ENCODE assay signal across 1 mouse cellular context in the genomic region with DNA sequence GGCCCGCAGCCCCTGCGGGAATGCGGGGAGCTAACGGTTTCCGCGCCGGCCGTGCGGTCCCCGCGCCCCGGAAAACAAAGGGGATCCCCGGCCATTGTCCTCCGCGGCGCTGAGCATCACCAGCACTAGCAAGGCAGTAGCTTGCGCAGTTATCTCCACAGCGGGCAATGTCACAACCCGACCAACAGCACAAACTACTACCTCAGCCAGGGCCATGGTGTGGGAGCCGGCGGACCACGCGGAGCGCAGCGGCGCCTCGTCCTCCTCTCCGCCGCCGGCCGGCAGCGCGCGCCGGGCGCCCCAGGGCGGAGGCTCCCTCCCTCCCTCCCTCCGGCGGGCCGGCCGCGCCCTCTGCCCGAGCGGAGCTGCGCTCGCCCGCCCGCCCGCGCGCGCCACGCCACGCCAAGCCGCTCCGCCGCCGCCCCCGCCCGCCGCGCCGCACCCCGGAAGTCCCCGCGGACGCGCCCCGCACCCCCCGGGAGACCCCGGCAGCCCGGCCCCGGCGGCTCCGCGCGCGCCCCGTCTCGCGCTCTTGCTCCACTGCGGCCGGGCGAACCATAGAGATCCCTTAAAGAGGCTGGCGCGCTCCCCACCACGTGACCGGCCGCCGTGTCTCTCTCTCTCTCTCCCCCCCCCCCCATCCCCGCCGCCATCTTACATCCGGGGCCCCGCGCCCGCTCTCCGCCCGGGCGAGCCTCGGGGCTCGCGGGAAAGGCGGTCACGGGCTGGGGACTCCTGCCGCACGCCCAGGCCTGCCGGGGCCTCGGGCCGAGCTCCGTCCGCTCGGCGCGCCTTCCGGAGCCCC.
TF ChIP-seq lines count a peak whose summit lies in the region.

No protein-coding gene starts in this region.

TF ChIP-seq in MEL, 35 proteins besides CTCF, POLR2A, EP300 and RAD21 (continued from another document):
- 0 out of 2 replicates have a peak, but pooled peaks have one; percentile 85 for TF ChIP-seq UBTF (IDR thresholded peaks at IDR 0.05; ENCODE audit: borderline replicate concordance, insufficient read depth, low read depth, low read length)
- TF ChIP-seq ZKSCAN1 (IDR thresholded peaks at IDR 0.05; ENCODE audit: low read depth, low read length) = no peak
- TF ChIP-seq MAX (IDR thresholded peaks at IDR 0.05; ENCODE audit: low read length) = no peak; the same call in 1 of the 2 replicates
- 0 out of 2 replicates have a peak, but pooled peaks have one; percentile 34 for TF ChIP-seq ZMIZ1 (IDR thresholded peaks at IDR 0.05; ENCODE audit: low read depth, low read length)
- TF ChIP-seq CHD2 (IDR thresholded peaks at IDR 0.05; ENCODE audit: low read length) = no peak
- no peak for TF ChIP-seq GATA1 (IDR thresholded peaks at IDR 0.05; ENCODE audit: low read depth, low read length)
- TF ChIP-seq MXI1 (IDR thresholded peaks at IDR 0.05; ENCODE audit: low read depth, low read length) = no peak; the same call in 1 of the 2 replicates
- TF ChIP-seq SIN3A (IDR thresholded peaks at IDR 0.05; ENCODE audit: low read length) = no peak; the same call in none of the 2 replicates
- TF ChIP-seq USF1 (IDR thresholded peaks at IDR 0.05; ENCODE audit: low read depth, low read length) = peak; percentile 85
- TF ChIP-seq KAT2A (conservative IDR thresholded peaks at IDR 0.05; ENCODE audit: low read depth, low read length) = no peak
- no peak for TF ChIP-seq NRF1 (IDR thresholded peaks at IDR 0.05; ENCODE audit: insufficient read depth, low read depth, low read length, poor library complexity, severe bottlenecking)
- 0 out of 2 replicates have a peak, but pooled peaks have one; percentile 16 for TF ChIP-seq ETS1 (IDR thresholded peaks at IDR 0.05; ENCODE audit: low read depth, low read length)
- TF ChIP-seq RCOR1 (IDR thresholded peaks at IDR 0.05; ENCODE audit: low read depth, low read length) = no peak
- no peak for TF ChIP-seq ZNF384 (IDR thresholded peaks at IDR 0.05; ENCODE audit: low read depth, low read length)
- no peak for TF ChIP-seq SMC3 (IDR thresholded peaks at IDR 0.05; ENCODE audit: low read depth, low read length)
- TF ChIP-seq MAZ (IDR thresholded peaks at IDR 0.05; ENCODE audit: low read depth, low read length) = peak; percentile 38; the same call in 1 of the 2 replicates
- no peak for TF ChIP-seq MEF2A (IDR thresholded peaks at IDR 0.05; ENCODE audit: extremely low read depth, insufficient replicate concordance, low read depth, low read length, poor library complexity, severe bottlenecking)
- no peak for TF ChIP-seq CHD1 (IDR thresholded peaks at IDR 0.05; ENCODE audit: low read depth, low read length)
- no peak for TF ChIP-seq TAL1 (IDR thresholded peaks at IDR 0.05; ENCODE audit: low read length)
- no peak for TF ChIP-seq GABPA (IDR thresholded peaks at IDR 0.05; ENCODE audit: low read depth, low read length)
